Mouse (Mus musculus) lung, embryonic 16.5 days (tissue): ENCODE measurements around the gene Olfr1299. TPM values are rescaled to one million over a fixed set of nuclear protein-coding genes. Genes with fewer than 3 reads are reported as not detected.

Experiments used
- ATAC-seq: fragments of 200-750 bp; cut with Nextera tagmentation; 2 replicates; pipeline ENCODE4 v1.8.0; 2017; ENCODE audit warnings: low read depth, mild to moderate bottlenecking, moderate library complexity
- H3K27ac ChIP-seq: fragments of 300-500 bp; sonication (generic); 2 replicates; pipeline ENCODE4 v1.5.1; 2014; ENCODE audit warnings: mild to moderate bottlenecking, control low read depth, low read length
- H3K27me3 ChIP-seq: fragments of 300-500 bp; sonication (generic); 2 replicates; pipeline ENCODE4 v1.6.1; 2014; ENCODE audit warnings: low read depth, low read length, mixed read lengths; ENCODE audit not compliant: control insufficient read depth, insufficient read depth
- H3K36me3 ChIP-seq: fragments of 300-500 bp; sonication (generic); 2 replicates; pipeline ENCODE4 v1.6.1; 2014; ENCODE audit warnings: low read length; ENCODE audit not compliant: control insufficient read depth, insufficient read depth
- H3K4me1 ChIP-seq: fragments of 300-500 bp; sonication (generic); replicated peaks from 2 replicates; pipeline ENCODE4 v1.6.1; 2014; ENCODE audit warnings: low read length, mixed read lengths; ENCODE audit not compliant: control insufficient read depth, insufficient read depth
- H3K4me2 ChIP-seq: fragments of 300-500 bp; sonication (generic); 2 replicates; pipeline ENCODE4 v1.6.1; 2014; ENCODE audit warnings: low read depth, low read length, control low read depth
- H3K4me3 ChIP-seq: fragments of 300-500 bp; sonication (generic); 2 replicates; pipeline ENCODE4 v1.5.1; 2014; ENCODE audit warnings: mild to moderate bottlenecking, low read length, control low read depth
- H3K9ac ChIP-seq: fragments of 300-500 bp; sonication (generic); 2 replicates; pipeline ENCODE4 v1.6.1; 2014; ENCODE audit warnings: low read length, control low read depth
- H3K9me3 ChIP-seq: fragments of 300-500 bp; sonication (generic); 2 replicates; pipeline ENCODE4 v1.6.1; 2016; ENCODE audit warnings: low read length; ENCODE audit not compliant: control insufficient read depth
- WGBS: fragments of 180-500 bp; shearing (Covaris S2); extraction: QIAGEN DNeasy Blood & Tissue Kit; methylation state at CpG from one replicate; pipeline ENCODE4 v1.1.7; 2014; 5-methylcytosine and 5-hydroxymethylcytosine counted together
- polyA plus RNA-seq: library from polyadenylated mRNA; unstranded; fragments of >200 nt; fragmentation: Nextera tagmentation; extraction: Ambion mirVana; gene quantifications from 2 replicates; pipeline ENCODE4 v1.2.1, GENCODE M21; 2015

The Olfr1299 gene
- polyA plus RNA-seq: not detected in 2 replicates

- no peaks in the 10 kb centered on the region for H3K4me1 ChIP-seq
- no peak within 1 kb of the TSS for H3K4me2 ChIP-seq
- 68% methylated on average over 4 of the region's 4 CpGs for WGBS
- no peak within 1 kb of the TSS for H3K27ac ChIP-seq
- H3K4me3 ChIP-seq: no peak within 1 kb of the TSS
- ATAC-seq: no peak
- no peaks in the 10 kb centered on the region for H3K27me3 ChIP-seq
- H3K36me3 ChIP-seq: no peaks in the 10 kb centered on the region
- no peak within 1 kb of the TSS for H3K9ac ChIP-seq
- no peaks in the 10 kb centered on the region for H3K9me3 ChIP-seq
Measured at GRCm38 (mm10) chr2:111661119-111661518, at the start of gene Olfr1299. TSS of gene Olfr1299 (plus strand) at chr2:111661419.

DNA sequence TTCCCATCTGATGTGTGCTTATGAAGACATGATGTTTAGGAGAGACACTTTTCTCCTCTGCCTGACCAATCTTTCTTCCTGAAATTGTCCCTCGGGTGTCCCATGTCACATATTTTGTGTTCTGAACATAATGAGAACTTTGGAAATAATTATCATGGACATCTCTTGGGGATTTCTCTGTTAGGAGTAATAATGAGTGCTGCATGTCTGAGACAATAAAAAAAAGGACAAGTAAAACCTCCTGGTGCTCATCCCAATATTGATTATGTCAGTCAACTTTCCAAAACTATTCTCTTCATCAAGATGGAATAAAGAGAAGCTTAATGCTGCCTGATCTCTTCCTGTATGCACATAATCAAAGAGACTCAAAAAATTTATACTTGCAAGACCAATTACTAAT, 34.8 kb upstream of the Olfr1299 start, which contains the start of gene Olfr1297:
Olfr1297 (minus strand) TSS at position 101 of the 400 bp plus-strand sequence.
- no peaks in the 10 kb centered on the region for H3K27me3 ChIP-seq
- H3K9ac ChIP-seq: no peak within 1 kb of the TSS
- H3K9me3 ChIP-seq: no peaks in the 10 kb centered on the region
- no peaks in the 10 kb centered on the region for H3K4me1 ChIP-seq
- H3K36me3 ChIP-seq: no peaks in the 10 kb centered on the region
- H3K4me3 ChIP-seq: no peak within 1 kb of the TSS
- ATAC-seq: no peak
- no peak within 1 kb of the TSS for H3K27ac ChIP-seq
- H3K4me2 ChIP-seq: no peak within 1 kb of the TSS
- 67% methylated on average over 1 of the region's 1 CpGs for WGBS

DNA sequence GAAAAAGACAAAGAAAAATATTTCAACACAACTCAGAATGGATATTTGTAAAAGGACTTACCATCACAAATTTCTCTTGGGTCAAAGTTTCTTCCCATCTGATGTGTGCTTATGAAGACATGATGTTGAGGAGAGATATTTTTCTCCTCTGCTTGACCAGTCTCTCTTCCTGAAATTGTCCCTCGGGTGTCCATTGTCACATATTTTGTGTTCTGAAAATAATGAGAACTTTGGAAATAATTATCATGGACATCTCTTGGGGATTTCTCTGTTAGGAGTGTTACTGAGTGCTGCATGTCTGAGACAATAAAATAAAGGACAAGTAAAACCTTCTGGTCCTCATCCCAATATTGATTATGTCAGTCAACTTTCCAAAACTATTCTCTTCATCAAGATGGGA, 12.1 kb upstream of the Olfr1299 start, which contains the start of gene Olfr1298:
Olfr1298 (minus strand) TSS at position 101 of the 400 bp plus-strand sequence.
- 72% methylated on average over 1 of the region's 1 CpGs for WGBS
- Histone ChIP-seq H3K4me3 (no peak within 1 kb of the TSS), H3K27me3 (no peaks in the 10 kb centered on the region), H3K9me3 (no peaks in the 10 kb centered on the region), H3K27ac (no peak within 1 kb of the TSS), H3K36me3 (no peaks in the 10 kb centered on the region), H3K9ac (no peak within 1 kb of the TSS), H3K4me2 (no peak within 1 kb of the TSS), H3K4me1 (no peaks in the 10 kb centered on the region)
- ATAC-seq: no peak

Other genes with a start within 250 kb of the Olfr1299 start
- not detected in 2 replicates for gene Olfr1286, start 238.3 kb upstream of the Olfr1299 start, polyA plus RNA-seq
- not detected in 2 replicates for gene Olfr1287, start 212.3 kb upstream of the Olfr1299 start, polyA plus RNA-seq
- not detected in 2 replicates for gene Olfr1288, start 187.3 kb upstream of the Olfr1299 start, polyA plus RNA-seq
- not detected in 2 replicates for gene Olfr1289, start 180.6 kb upstream of the Olfr1299 start, polyA plus RNA-seq
- not detected in 2 replicates for gene Olfr1290, start 167.6 kb upstream of the Olfr1299 start, polyA plus RNA-seq
- not detected in 2 replicates for gene Olfr1291-ps1, start 164.2 kb upstream of the Olfr1299 start, polyA plus RNA-seq
- not detected in 2 replicates for gene Olfr1293-ps, start 136.2 kb upstream of the Olfr1299 start, polyA plus RNA-seq
- gene Olfr1294, start 121.1 kb upstream of the Olfr1299 start, polyA plus RNA-seq: not detected in 2 replicates
- not detected in 2 replicates for gene Olfr1295, start 91.7 kb upstream of the Olfr1299 start, polyA plus RNA-seq
- not detected in 2 replicates for gene Olfr1297, start 34.9 kb upstream of the Olfr1299 start, polyA plus RNA-seq
- gene Olfr1298, start 12.2 kb upstream of the Olfr1299 start, polyA plus RNA-seq: not detected in 2 replicates
- not detected in 2 replicates for gene Olfr1301, start 89.6 kb downstream of the Olfr1299 start, polyA plus RNA-seq
- not detected in 2 replicates for gene Olfr1302, start 116.0 kb downstream of the Olfr1299 start, polyA plus RNA-seq
- not detected in 2 replicates for gene Olfr1303, start 158.9 kb downstream of the Olfr1299 start, polyA plus RNA-seq
- not detected in 2 replicates for gene Olfr1305, start 215.7 kb downstream of the Olfr1299 start, polyA plus RNA-seq